Mouse (Mus musculus): ENCODE measurements around the gene Pim3. TPM values are rescaled to one million over a fixed set of nuclear protein-coding genes. Genes with fewer than 3 reads are reported as not detected.

The Pim3 gene
- polyA plus RNA-seq, 1 experiment: 14.1 TPM

DNA sequence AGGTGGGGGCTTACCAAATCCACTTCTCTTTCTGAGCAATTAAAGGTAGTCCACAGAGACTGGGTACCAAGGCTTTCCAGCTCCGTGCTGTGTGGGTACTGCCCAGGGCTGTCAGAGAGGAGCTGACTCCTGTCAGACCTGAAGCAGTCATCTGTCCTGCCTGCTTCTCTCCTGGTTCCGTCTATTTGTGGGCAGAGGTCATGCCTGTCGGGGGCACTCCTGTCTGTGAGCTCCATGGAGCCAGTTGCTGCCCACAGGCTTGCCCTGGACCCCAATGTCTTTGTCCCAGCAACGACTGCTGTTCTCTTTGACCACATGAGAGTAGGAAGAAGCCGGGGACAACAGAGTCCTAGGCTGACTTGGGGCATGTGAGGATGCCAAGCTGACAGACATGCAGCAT lies 5.4 kb upstream of the Pim3 start:
- H3K4me1 ChIP-seq: peaks cover 39% of the 10 kb centered on the region
- no peak overlapping the region for H3K4me3 ChIP-seq (replicated peaks)
- TF ChIP-seq FLI1 (IDR thresholded peaks at IDR 0.05; ENCODE audit: low read length): no peak
- no peak for TF ChIP-seq GATA1 (IDR thresholded peaks at IDR 0.05; ENCODE audit: borderline replicate concordance, low read length)
- no peaks in the 10 kb centered on the region for H3K36me3 ChIP-seq (replicated peaks; ENCODE audit: low read length)
- H3K27me3 ChIP-seq (replicated peaks): peaks cover 77% of the 10 kb centered on the region
- H3K9me3 ChIP-seq: no peaks in the 10 kb centered on the region

DNA sequence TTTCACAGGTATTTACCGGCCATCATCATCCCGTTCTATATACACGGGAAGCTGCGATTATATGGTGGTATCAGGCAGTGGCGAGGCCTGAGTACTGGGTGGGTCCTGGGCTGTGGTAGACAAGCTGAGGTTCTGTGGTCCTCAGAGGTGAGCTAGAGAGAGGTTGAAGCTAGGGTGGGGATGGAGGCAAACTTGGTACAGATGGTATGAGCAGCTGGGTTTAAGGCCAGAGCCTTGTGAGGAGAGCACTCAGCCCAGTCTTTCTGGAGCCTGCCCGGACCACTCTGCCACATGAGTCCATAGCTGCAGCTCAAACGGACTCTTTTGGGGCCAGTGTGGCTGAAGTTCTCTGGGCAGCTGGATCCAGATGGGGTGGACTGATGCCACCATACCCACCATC lies 4.6 kb upstream of the Pim3 start:
- H3K4me1 ChIP-seq: peaks cover 41% of the 10 kb centered on the region
- H3K36me3 ChIP-seq (replicated peaks; ENCODE audit: low read length): no peaks in the 10 kb centered on the region
- H3K27me3 ChIP-seq (replicated peaks): peaks cover 69% of the 10 kb centered on the region
- no peak overlapping the region for H3K4me3 ChIP-seq (replicated peaks)
- H3K9me3 ChIP-seq: no peaks in the 10 kb centered on the region
- TF ChIP-seq FLI1 (IDR thresholded peaks at IDR 0.05; ENCODE audit: low read length) (no peak), GATA1 (IDR thresholded peaks at IDR 0.05; ENCODE audit: borderline replicate concordance, low read length) (no peak)

DNA sequence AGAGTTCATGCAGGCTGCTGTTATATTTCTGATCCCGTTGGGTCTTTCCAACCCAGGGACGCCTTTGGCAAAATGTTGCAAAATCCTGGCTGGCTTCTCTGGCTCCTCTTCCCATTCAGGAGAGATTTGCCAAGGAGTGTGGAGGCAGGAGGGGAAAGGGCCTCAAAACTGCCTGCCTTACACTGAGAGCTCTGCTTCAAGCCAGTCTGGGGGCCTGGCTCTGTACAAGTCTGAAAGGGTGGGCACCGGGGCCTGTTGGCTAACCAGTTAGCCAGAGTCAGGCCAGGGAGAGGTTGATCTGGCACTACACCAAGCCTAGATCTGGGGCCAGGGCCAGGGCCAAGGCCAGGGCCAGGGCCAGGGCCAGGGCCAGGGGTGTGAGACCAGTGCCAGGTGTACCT lies 3.8 kb upstream of the Pim3 start:
- H3K4me1 ChIP-seq: peaks cover 49% of the 10 kb centered on the region
- no peaks in the 10 kb centered on the region for H3K9me3 ChIP-seq
- H3K4me3 ChIP-seq (replicated peaks): no peak overlapping the region
- H3K27me3 ChIP-seq (replicated peaks): peaks cover 62% of the 10 kb centered on the region
- H3K36me3 ChIP-seq (replicated peaks; ENCODE audit: low read length): no peaks in the 10 kb centered on the region
- TF ChIP-seq FLI1 (IDR thresholded peaks at IDR 0.05; ENCODE audit: low read length): no peak
- TF ChIP-seq GATA1 (IDR thresholded peaks at IDR 0.05; ENCODE audit: borderline replicate concordance, low read length): no peak

DNA sequence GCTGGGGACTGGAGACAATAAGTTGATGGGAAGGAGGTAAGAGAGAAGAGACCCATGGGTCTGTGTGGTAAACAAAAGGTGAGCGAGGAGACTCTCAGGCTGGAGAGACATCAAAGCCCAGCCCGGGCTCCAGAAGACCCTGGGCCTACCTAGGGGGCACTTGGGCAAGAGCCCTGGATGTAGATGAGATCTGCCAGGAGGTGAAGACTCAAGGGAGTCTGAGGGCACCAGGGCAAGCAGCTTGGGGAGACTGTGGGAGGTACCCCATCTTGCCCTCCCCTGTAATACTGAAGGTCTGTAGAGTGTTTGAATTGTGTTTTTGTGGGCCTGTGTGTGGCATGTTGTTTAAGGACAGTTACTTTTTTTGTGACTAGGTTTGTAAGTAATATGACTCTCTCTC lies 3.3 kb upstream of the Pim3 start:
- TF ChIP-seq GATA1 (IDR thresholded peaks at IDR 0.05; ENCODE audit: borderline replicate concordance, low read length): no peak
- no peak for TF ChIP-seq FLI1 (IDR thresholded peaks at IDR 0.05; ENCODE audit: low read length)
- Histone ChIP-seq H3K27me3 (replicated peaks) (peaks cover 56% of the 10 kb centered on the region), H3K4me1 (peaks cover 55% of the 10 kb centered on the region), H3K4me3 (replicated peaks) (no peak overlapping the region), H3K36me3 (replicated peaks; ENCODE audit: low read length) (no peaks in the 10 kb centered on the region), H3K9me3 (no peaks in the 10 kb centered on the region)

DNA sequence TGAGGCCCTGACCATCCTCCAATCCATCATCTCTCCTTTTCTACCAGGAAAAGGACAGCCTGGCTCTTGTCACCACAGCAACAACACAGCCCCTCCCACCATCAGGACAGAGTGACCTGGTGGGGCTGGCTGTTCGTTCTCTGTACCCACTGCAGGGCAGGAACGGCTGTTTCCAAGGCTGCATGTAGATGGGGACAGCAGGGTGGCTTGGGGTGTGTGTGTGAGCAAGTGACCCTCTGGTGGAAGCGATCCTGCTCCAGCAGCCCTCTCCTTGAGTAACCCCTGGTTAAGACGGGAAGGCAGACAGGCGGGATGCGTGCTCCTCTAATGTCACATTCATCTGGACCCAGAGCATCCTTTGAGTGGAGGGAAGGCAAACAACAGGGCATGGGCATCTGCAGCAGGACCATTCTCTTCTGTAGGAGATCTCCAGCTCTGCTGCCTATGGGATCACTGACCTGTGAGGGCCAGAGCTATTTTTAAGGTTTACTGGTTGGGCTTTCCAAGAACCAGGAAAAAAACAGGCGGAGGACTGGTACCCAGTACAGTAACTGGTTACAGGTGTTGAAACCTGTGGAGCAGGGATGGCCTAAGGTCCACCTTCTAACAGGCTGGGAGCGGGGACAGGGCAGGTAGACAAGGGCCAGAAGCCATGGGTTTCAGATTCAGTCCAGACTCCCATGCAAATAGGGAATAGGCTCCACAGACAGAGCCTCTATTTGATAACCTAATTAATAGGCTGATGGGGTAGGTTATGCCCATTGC lies 2.6 kb upstream of the Pim3 start:
- peaks cover 4% of the 10 kb centered on the region for H3K36me3 ChIP-seq (replicated peaks; ENCODE audit: low read length)
- H3K9me3 ChIP-seq: no peaks in the 10 kb centered on the region
- peaks cover 56% of the 10 kb centered on the region for H3K4me1 ChIP-seq
- no peak overlapping the region for H3K4me3 ChIP-seq (replicated peaks)
- peaks cover 52% of the 10 kb centered on the region for H3K27me3 ChIP-seq (replicated peaks)
- no peak for TF ChIP-seq GATA1 (IDR thresholded peaks at IDR 0.05; ENCODE audit: borderline replicate concordance, low read length)

DNA sequence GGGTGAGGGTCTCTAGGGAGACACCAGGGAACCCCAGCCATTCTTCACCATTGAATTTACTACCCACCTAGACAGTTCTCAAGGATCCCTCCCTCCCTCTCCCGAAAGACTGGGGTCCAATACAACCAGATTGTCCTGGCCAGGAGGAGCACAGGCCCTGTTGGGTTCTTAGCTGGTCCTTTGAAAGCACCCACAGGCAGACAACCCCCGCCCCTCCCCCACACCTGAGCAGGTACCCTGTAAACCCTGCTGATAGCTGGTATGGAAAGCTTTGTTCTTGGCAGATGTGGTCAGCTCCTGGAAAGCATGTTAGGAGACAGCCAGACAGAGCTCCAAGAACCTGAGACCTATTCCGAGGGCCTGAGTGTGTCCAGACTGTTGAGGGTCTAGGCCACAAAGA lies 1.2 kb upstream of the Pim3 start:
- peaks cover 53% of the 10 kb centered on the region for H3K4me1 ChIP-seq
- H3K36me3 ChIP-seq (replicated peaks; ENCODE audit: low read length): peaks cover 16% of the 10 kb centered on the region
- TF ChIP-seq FLI1 (IDR thresholded peaks at IDR 0.05; ENCODE audit: low read length): no peak
- no peak for TF ChIP-seq GATA1 (IDR thresholded peaks at IDR 0.05; ENCODE audit: borderline replicate concordance, low read length)
- no peak overlapping the region for H3K4me3 ChIP-seq (replicated peaks)
- H3K9me3 ChIP-seq: no peaks in the 10 kb centered on the region
- peaks cover 43% of the 10 kb centered on the region for H3K27me3 ChIP-seq (replicated peaks)

DNA sequence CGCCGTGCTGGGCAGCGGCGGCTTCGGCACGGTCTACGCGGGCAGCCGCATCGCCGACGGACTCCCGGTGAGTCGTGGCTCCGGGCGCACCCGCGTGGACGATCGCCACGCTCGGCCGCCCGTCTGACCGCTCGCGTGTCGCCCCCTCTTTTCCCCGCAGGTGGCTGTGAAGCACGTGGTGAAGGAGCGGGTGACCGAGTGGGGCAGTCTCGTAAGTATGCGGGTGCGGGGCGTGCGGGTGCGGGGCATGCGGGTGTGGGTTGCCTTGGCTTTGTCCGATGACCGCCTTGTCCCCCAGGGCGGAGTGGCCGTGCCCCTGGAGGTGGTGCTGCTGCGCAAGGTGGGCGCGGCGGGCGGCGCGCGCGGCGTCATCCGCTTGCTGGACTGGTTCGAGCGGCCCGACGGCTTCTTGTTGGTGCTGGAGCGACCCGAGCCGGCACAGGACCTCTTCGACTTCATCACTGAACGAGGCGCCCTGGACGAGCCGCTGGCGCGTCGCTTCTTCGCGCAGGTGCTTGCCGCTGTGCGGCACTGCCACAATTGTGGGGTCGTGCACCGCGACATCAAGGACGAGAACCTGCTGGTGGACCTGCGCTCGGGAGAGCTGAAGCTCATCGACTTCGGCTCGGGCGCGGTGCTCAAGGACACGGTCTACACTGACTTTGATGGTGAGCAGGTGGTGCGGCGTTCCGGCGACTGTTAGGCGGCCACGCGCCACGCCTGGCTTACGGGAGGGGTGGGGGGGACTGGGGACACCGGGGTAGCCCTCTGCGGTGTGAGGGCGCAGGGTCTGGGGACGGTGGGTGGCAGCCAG lies 1.1 kb downstream of the Pim3 start:
- TF ChIP-seq GATA1 (IDR thresholded peaks at IDR 0.05; ENCODE audit: borderline replicate concordance, low read length) (no peak), FLI1 (IDR thresholded peaks at IDR 0.05; ENCODE audit: low read length) (no peak)
- Histone ChIP-seq H3K4me3 (replicated peaks) (peak overlapping the region; percentile 98), H3K36me3 (replicated peaks; ENCODE audit: low read length) (peaks cover 31% of the 10 kb centered on the region), H3K4me1 (peaks cover 70% of the 10 kb centered on the region), H3K27me3 (replicated peaks) (peaks cover 22% of the 10 kb centered on the region), H3K9me3 (no peaks in the 10 kb centered on the region)

DNA sequence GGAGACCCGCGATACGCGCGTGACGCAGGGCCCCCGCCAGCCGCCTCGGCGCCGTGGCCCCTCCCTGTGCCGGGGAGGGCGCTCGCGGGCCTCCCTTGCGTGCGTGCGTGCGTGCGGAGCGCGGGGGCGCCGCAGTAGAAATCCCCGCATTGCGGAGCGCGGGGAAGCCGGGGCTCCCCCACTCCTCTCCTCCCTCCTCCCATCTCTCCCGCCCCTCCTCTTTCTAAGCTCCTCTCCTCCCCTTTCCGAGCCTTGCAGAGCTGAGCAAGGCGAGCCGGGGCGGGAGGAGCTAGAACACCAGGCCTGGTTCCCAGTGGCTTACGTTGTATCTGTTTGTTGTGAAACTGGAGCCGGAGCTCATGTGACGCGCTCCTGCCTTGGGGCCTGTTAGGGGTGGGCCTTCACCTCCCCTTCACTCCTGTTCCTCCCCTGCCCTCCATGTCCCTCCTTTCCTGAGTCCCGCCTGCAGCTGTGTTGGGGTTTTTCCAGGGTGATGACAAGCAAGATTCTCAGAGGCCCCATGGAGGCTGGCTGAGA lies 1.8 kb downstream of the Pim3 start:
- no peaks in the 10 kb centered on the region; the same call in 1 of the 2 replicates for H3K9me3 ChIP-seq
- H3K4me3 ChIP-seq (replicated peaks): peak overlapping the region; percentile 98
- peaks cover 31% of the 10 kb centered on the region for H3K36me3 ChIP-seq (replicated peaks; ENCODE audit: low read length)
- peaks cover 16% of the 10 kb centered on the region for H3K27me3 ChIP-seq (replicated peaks)
- no peak for TF ChIP-seq GATA1 (IDR thresholded peaks at IDR 0.05; ENCODE audit: borderline replicate concordance, low read length)
- TF ChIP-seq FLI1 (IDR thresholded peaks at IDR 0.05; ENCODE audit: low read length): no peak
- peaks cover 74% of the 10 kb centered on the region for H3K4me1 ChIP-seq

DNA sequence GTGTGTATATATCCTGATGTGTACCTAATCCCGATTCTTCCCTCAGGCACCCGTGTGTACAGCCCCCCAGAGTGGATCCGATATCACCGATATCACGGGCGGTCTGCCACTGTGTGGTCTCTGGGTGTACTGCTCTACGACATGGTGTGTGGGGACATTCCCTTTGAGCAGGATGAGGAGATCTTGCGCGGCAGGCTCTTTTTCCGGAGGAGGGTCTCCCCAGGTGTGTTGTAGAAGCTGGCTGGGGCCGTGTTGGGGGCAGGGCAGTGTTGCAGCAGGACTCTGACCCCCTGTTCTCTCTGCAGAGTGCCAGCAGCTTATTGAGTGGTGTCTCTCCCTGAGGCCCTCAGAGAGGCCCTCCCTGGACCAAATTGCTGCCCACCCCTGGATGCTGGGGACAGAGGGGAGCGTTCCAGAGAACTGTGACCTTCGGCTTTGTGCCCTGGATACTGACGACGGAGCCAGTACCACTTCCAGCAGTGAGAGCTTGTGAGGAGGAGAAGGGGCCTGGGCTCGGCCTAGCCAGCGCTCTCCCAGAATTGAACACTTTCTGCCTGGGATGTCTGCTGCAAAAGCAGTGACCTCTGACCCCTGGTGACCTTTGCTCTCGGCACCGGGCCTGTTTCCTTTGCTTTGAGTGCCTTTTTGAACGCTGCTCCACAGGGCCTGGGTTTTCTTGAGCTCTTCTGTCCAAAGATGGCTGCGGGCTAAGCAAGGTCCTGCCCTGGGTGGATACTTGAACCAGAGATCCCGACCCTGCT lies 2.5 kb downstream of the Pim3 start:
- Histone ChIP-seq H3K9me3 (no peaks in the 10 kb centered on the region; the same call in 1 of the 2 replicates), H3K4me1 (peaks cover 70% of the 10 kb centered on the region), H3K27me3 (replicated peaks) (peaks cover 11% of the 10 kb centered on the region), H3K4me3 (replicated peaks) (peak overlapping the region; percentile 98), H3K36me3 (replicated peaks; ENCODE audit: low read length) (peaks cover 31% of the 10 kb centered on the region)
- no peak for TF ChIP-seq GATA1 (IDR thresholded peaks at IDR 0.05; ENCODE audit: borderline replicate concordance, low read length)
- TF ChIP-seq FLI1 (IDR thresholded peaks at IDR 0.05; ENCODE audit: low read length): no peak

Data from megakaryocyte, embryonic 14.5 days (primary cell).